Mouse (Mus musculus): Measurements from ENCODE around the gene Il11.

GRCm38 (mm10) chr7:4741151-4741550, 41.5 kb downstream of the Il11 start:
- TF ChIP-seq POLR2A (IDR thresholded peaks at IDR 0.05; ENCODE audit: insufficient read depth, low read depth, low read length) = no peak
- TF ChIP-seq CTCF (IDR thresholded peaks at IDR 0.05; ENCODE audit: insufficient read depth, low read depth, low read length) = no peak
